Mouse (Mus musculus): ENCODE measurements around the gene Iqschfp. TPM values are rescaled to one million over a fixed set of nuclear protein-coding genes. Genes with fewer than 3 reads are reported as not detected.

Iqschfp gene
- total RNA-seq, 2 experiments from 2014 or later, result 9.0 to 14.8 TPM

DNA sequence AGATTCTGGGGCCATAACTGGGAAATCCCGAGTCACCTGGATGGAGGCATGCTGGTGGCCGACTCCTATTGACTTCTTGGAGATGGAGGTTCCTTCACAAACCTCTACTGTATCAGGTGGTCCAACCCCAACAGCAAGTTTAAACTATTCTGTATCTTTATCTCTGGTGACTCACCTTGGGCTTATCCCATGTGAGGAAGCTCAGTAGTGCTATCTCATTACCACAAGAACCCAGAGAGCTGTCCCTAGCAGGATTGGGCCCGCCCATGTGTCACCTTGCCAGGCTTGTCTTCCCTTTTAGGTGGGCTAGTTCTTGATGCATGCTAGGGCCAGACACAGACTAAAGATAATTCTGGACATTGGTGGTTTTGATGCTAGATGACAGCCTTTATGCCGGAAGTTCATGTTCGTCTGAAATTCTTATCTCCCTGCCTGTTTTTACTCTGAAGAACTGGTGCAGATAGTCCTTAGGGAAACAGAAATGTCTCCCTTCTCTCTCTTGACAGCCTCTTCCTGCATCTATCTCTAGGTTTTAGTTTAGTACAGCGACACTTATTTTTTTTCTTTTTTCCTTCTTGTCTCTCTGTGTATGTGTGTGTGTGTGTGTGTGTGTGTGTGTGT, 607.6 kb downstream of the Iqschfp start:
- no peak for DNase-seq (ENCODE audit: low spot score in 2 of 2)
- intact Hi-C loops (cut with DNase I), result loop anchor here (10.0 kb wide), 1 partner anchor 135 kb away; no protein-coding TSS in a partner anchor

DNA sequence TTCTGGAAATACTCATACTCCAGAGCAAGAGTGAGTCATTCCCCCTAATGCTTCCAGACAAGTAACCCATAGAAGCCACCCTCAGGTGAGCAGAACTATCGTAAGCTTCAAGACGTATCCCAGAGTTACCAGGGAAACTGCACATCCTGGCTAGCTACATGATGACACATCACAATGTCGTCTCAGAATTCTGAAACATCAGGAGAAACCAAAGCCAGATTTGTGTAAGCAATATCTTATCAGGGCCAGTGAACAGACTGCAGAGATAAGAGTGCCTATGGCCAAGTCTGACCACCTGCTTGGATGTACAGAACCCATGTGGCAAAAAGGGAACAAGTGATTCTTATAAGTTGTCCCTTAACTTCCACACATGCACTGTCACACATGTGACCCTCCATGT, 612.8 kb downstream of the Iqschfp start:
- intact Hi-C loops (cut with DNase I), result no loop called here
- DNase-seq (ENCODE audit: low spot score in 2 of 2), result no peak

DNA sequence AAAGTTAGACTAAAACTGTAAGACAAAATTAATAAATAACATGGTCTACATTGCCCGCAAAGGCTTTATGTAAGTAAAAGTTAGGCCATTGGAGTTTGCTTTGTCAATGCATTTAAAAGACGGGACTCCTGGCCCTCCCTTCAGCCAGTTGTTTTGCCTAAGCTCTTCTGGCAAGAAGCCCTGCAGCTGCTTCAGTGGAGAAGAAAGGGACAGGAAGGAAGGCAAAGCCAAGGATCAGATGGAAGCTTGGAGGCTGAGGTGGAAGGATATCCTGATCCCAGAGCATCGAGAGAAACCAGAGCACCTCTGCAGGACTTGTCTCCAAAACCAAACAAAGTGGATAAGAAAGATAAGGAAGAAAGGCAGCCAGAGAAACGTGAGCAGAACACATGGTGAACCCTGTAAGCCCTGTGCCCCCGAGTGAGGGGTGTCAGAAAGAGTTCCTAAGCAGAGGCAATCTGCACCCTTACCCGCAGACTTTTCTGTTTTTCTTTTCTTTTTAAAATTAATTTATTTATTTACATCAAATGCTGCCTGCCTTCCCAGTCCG, 614.8 kb downstream of the Iqschfp start:
- intact Hi-C loops (cut with DNase I), result no loop called here
- no peak for DNase-seq (ENCODE audit: low spot score in 2 of 2)

DNA sequence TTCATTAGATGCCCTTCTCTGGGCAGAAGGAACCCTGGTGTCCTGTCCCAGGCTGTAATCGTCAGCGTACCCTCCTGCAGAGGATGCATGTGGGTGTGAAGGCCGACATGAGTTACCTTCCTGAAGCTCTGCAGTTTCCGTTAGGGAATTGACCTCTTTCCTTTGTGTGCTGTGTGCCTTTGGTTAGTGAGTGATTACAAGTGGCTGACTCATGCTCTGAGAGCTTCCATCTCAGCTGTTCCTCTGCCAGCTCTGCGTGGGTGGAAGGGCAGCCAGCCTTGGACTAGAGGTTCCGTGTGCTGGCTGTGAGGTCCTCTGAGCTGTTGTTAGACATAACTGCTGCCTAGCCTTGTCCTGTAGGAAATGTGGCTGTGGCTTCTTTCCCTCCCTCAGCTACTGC, 616.6 kb downstream of the Iqschfp start:
- DNase-seq (ENCODE audit: low spot score in 2 of 2), result peak in 1 of 2 experiments; percentile 80
- intact Hi-C loops (cut with DNase I), result no loop called here

DNA sequence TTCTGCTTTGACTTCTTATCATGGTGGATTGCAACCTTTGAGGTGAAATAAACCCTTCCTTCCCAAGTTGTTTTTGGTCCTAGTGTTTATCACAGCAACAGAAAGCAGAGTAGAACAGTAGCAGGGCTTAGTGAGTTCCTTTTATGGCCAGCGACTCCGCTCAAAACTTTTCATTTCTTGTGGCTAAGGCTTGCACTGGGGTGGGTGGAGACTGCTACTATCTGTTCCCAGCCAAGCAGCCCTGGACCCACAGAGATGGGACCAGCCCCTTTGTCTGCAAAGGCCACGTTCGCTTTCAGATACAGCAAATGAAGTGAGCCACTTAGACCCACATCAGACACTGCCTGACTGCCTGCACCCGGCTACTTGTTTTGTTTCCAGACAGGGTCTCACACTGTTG, 618.8 kb downstream of the Iqschfp start:
- DNase-seq (ENCODE audit: low spot score in 2 of 2), result no peak
- intact Hi-C loops (cut with DNase I), result no loop called here

DNA sequence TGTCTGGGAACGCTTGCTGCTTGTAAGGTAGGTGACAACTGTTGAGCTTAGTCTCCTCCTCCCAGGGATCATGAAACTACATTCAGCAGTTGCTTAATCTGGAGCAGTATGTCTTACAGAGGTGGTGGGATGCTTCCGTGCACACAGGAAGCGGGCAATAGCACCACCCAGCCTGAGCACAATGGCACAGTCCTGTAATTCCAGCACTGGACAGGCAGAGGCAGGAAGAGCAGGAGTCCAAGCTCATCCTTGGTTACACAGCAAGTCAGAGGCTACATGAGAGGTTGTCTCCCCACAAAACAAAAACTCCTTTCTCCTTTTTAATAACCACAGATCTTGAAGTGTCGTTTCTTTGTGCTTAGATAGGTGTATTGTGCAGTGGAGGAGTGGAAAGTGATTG, 619.7 kb downstream of the Iqschfp start:
- DNase-seq (ENCODE audit: low spot score in 2 of 2), result no peak
- intact Hi-C loops (cut with DNase I), result no loop called here

DNA sequence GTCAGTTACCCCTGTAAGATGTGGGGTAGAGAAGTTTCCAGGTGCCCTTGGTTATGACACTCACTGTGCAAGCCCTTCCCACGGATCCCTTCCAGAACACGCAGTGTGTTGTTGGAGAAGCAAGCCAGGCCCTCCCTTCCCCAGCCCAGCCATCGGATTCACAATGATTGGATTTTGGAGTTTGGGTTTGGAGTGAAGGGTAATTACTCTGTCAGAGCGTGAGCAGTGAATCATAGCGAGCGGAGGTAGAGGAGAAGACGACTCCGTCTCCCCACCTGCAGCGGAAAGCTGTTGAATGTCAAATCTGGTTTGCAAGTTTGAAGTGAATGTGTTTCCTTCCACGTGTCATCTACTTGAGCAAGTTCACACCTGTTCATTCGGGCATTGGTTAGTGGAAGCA, 620.3 kb downstream of the Iqschfp start:
- DNase-seq (ENCODE audit: low spot score in 2 of 2), result no peak
- intact Hi-C loops (cut with DNase I), result no loop called here

DNA sequence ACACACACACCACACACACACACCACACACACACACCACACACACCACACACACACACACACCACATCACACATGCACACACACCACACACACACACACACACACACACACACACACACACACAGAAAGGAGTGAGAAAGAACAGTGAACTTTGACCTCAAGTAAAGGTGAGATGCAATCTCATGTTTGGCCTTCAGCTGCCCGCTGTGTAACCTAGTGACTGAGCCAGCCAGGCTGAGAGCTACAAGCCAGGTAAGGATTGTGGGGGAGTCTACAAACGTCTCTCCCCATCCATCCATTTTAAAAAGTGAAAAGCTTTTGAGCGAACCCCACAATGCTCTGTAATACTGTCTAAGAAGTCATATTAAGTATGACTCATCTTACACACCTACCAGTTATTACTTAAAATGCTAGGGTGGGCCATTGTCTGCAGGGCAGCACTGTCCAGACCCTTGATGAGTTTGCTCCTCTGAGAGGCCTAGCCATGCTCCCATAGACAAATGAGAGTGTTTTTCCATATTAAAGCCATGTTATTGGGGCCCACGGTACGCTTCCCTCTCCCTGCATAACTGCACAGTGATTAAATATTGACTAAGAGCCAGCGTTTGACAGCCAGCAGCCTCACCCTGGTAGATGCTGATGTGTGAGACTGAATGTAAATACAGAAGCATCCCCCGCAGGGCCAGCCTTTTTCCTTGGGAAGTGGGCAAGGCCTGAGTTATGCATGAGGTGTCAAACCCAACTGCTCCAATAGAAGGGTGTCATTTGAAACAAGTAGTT, 621.5 kb downstream of the Iqschfp start:
- intact Hi-C loops (cut with DNase I), result no loop called here
- DNase-seq (ENCODE audit: low spot score in 2 of 2), result no peak

DNA sequence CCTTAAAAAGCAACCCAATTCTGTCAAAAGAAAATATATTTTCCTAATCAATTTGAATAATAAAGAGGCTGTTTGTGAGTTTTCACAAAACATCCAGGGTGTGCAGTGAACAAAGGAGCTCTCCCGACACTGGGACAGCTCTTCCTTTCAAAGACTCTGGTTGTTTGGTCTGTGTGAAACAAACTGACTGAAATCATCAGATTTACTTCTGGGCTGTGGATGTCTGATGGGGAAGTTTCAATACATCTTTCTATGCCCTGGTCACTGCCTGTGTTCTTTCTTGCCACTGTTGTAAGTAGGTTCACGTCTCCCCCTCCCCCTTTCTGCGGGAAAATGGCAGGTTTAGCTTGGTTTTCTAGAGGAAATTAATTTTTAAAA, 622.1 kb downstream of the Iqschfp start:
- DNase-seq (ENCODE audit: low spot score in 2 of 2), result no peak
- intact Hi-C loops (cut with DNase I), result no loop called here

DNA sequence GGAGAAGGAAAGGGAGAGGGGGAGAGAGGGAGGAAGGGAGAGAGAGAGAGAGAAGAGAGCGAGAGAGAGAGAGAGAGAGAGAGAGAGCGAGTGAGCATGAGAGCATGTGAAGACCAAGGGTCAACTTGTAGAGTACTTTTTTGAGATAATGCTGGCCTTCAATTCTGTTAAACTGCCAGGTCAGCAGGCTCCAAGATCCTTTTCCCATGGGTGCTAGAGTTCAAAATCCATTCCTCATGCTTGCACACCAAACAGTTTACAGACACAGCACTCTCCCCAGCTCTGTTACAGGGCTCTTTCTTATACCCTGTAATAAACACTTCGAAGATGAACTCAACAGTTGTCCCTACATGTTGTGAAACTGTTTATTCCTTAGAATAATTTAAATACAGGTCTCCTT, 622.7 kb downstream of the Iqschfp start:
- intact Hi-C loops (cut with DNase I), result no loop called here

DNA sequence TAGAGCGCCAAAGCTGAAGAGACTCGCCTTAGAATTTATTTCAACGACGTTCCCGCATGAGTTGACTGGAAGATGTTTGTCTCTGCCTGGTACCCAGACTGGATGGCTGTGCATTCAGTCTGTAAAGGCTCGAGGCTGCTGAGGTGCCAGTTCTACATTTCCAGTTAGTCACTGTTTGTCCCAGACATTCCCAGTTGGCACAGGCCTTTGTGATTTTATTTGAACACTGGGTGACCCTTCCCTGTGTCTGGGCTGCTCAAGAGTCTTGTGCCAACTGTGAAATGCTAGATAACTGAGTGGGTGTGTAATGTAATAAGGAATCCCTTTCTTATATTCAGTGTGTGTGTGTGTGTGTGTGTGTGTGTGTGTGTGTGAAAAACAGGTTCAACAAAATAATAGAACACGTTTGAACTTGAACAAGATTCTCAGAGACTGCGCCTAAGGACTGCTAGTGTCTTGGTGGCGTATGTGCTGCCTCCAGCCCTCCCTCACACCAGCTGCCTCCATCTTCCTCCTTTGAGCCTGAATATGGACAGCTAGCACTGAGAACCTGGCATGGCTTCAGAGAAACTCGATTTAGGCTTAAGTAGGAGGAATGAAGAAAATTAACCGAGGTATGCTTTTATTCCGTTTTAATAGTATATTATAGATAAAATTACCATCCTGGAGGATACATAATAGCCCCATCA, 624.5 kb downstream of the Iqschfp start:
- peak; percentile 51 to 92 for DNase-seq (ENCODE audit: low spot score in 2 of 2)

More for the DNA sequence above, 622.7 kb downstream of the Iqschfp start:
- DNase-seq (ENCODE audit: low spot score in 2 of 2), result no peak

DNA sequence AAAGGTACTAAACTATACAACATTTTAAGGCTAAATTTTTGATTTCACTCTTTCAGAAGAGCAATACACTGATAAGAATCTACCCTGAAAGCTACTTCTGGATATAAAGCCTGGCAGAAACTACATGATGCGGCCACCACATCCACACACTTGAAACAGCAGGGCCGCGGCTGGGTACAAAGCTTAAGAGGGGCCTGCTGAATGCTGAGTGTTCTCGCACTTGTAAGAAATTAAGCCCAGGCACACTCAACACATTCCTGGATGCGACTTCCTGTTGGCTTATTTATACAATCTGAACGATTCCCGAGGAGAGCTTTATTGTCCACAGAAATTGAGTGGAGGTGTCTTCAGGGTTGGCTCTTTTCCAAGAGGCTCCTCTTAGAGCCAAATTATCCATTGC, 625.2 kb downstream of the Iqschfp start:
- DNase-seq (ENCODE audit: low spot score in 2 of 2), result peak in 1 of 2 experiments; percentile 34
- intact Hi-C loops (cut with DNase I), result no loop called here

More for the DNA sequence above, 624.5 kb downstream of the Iqschfp start:
- intact Hi-C loops (cut with DNase I), result loop anchor here (1.0 kb wide), 1 partner anchor 21 kb away; no protein-coding TSS in a partner anchor

DNA sequence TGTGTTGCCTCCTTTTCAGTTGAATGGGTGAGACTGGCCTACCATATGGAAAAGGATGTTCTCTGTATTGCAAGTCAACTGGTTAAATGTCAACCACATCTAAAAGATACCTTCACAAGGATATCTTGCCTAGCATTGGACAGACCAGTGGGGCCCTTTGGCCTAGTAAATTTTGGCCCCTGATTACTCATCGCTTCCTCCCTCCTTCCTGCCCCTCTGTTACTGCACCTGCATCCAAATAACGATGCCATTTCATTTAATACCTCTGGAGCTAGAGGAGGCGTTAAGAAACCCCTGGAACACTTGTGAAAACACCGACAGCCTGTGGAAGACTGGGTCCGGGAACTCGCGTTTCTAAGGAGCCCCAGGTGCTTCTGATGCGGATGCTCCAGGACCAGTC, 626.0 kb downstream of the Iqschfp start:
- DNase-seq (ENCODE audit: low spot score in 2 of 2), result no peak
- intact Hi-C loops (cut with DNase I), result no loop called here

DNA sequence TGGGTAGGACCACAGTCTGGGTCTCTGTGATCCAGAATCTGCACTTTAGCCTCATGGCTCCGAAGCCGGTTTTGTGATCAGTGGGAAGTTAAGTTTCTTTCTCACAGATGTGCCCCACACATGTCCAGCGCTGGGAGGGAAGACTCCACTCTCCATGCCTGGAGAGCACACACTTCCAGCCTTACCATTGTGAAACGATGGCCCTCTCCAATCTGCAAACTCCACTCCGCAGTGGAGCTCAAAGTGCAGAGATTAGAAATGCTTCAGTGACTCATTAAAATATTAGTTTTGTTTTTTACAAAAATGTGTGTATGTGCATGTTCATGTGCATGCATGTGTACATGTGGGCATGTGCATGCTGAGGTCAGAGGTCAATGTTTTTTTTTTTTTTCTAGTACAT, 626.6 kb downstream of the Iqschfp start:
- intact Hi-C loops (cut with DNase I), result no loop called here
- DNase-seq (ENCODE audit: low spot score in 2 of 2), result no peak

DNA sequence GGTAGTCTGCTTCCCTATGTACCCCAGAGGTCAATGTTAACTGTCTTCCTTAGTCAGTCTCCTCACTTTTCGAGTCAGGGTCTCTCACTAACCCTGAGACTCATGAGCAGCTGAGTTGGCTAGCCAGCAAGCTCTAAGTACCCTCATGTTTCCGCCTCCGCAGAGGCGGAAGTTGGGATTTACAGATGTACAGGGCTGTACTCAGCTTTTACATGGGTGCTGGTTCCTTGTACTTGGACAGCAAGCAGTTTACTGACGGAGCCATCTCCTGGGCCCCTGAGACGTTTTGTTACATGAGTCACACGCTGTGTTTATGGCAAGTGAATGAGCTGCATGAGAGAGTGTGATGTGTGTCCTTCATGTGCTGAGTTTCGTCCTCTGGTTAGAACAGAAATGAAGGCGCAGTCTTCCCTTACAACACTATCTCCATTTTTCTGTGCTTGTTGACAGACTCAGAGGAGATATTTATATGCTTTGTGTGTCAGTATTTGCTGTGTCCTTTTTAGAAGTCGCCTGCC, 633.4 kb downstream of the Iqschfp start:
- no peak for DNase-seq (ENCODE audit: low spot score in 2 of 2)
- intact Hi-C loops (cut with DNase I), result no loop called here

DNA sequence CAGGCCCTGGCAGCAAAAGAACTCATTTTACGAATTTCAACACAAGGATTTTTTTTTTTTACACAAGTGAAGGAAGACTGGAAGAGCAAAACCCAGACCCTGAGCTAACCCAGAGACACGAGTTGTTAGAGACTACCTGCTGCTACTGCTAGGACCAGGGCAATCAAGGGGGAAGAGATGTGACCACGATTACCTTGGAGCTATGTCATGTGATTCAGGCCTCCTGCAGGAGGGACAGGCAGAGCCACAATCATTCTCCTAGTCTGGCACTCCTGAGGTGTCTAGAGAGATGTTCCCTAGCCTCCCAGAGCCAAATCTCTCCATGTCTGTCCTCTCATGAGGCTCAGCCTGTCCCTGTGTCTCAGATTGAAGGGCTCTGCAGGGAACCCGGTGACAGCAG, 634.4 kb downstream of the Iqschfp start:
- intact Hi-C loops (cut with DNase I), result no loop called here
- no peak for DNase-seq (ENCODE audit: low spot score in 2 of 2)

DNA sequence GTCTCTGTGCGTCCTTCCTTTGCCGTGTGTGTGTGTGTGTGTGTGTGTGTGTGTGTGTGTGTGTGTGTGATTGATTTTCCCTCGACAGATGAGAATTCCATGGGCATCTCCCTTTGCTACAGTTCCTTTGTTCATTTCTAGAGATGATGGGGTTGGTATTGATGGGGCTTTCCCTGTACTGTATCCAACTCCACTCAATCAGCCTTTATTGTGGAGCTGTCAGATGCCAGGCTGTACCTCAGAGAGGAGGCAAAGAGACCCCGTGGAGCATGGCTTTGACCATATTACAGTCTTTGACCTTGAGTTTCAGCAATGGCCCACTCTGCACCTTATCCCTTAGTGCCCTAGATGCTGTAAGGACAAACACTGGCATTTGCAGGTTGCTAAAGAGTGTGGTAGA, 635.1 kb downstream of the Iqschfp start:
- no peak for DNase-seq (ENCODE audit: low spot score in 2 of 2)
- intact Hi-C loops (cut with DNase I), result no loop called here

DNA sequence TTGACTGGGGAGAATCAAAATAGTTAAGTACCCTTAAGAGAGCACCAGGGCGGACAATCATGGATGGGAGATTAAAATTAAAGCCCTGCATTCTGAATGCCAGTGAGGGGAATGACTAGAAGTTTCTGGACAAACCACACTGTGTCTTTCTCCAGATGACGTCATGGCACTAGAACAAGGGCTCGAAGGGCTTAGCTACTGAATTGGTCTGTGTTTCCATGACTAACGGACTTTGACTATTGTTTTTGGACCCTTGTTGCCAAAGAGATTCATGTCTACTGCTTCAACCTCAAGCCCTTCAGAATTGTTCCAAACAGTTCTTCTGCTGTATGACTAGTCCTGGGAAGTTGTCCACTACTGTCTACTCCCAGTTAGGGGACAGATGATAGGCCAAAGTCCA, 639.9 kb downstream of the Iqschfp start:
- DNase-seq (ENCODE audit: low spot score in 2 of 2), result no peak
- intact Hi-C loops (cut with DNase I), result no loop called here

DNA sequence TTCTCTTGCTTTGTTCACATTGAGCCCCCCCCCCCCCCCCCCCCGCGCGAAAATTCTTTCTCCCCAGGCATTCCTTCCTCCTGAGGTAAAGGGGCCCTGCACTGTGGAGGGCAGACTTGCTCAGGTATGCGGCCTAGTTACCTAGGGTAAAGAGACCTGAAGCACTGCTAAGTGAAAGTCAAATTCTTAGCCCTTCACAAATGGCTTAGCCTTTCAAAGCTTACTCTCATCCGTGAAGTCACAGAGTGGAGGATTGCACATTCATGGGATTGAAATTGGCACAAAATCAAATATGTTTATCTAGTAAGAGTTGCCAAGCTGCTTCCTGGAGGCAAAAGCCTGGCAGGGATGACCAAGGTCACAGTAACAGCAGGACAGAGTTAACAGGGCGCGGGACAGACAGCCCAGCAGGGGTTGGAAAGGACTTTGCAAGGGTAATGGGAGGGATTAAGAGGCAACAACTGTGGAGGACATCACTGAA, 642.6 kb downstream of the Iqschfp start:
- intact Hi-C loops (cut with DNase I), result no loop called here
- no peak for DNase-seq (ENCODE audit: low spot score in 2 of 2)

DNA sequence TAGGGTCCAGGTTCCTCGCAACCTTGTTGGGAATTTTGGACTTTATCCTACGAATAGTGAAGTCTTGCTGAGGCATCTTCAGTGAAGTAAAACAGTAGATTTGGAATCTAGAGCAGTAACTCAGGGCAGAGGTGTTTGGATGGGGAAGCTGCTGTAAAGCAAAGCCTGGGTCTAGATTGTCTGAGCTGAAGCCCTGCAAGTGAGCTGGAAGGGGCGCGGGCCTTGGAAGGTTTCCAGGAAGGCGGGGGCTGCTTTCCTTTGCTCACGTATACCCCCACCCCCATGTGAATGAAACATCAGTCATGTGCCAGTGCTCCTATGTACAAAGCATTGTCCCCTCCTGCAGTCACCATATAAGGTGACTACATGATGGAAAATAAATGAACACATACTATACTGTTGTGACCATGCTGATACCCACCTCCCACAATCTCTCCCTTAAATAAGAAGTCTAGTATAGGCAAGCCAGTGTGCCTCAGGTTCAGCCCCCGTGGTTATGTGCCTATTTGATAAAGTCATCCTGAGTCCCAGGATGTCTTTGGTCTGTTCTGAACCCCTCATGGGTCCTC, 643.2 kb downstream of the Iqschfp start:
- intact Hi-C loops (cut with DNase I), result no loop called here
- DNase-seq (ENCODE audit: low spot score in 2 of 2), result no peak
